ENCODE assay signal across 7 mouse cellular contexts in genomic region chr2:131159938-131160581, GRCm38 (mm10). TPM values are rescaled to one million over a fixed set of nuclear protein-coding genes. Genes with fewer than 3 reads are reported as not detected.
DNase-seq lines count a peak whose midpoint lies in the region; ATAC-seq and TF ChIP-seq lines count a peak whose summit lies in the region.

1700037H04Rik (minus strand) TSS chr2:131160081.

- peak; percentile 55; the same call in 1 of the 2 replicates for TF ChIP-seq POLR2A in small intestine, adult 2 months (IDR thresholded peaks at IDR 0.05; ENCODE audit: low read depth, low read length)

- peak; percentile 96 for DNase-seq in adrenal gland, postnatal 10 days
- DNase-seq in embryonic facial prominence, embryonic 10.5 days (ENCODE audit: low spot score): peak; percentile 98
- DNase-seq in gonadal fat pad, adult 2 months (ENCODE audit: low read depth): peak; percentile 69
- DNase-seq in left cerebral cortex, postnatal 4 days: peak; percentile 98

- H3K4me2 ChIP-seq in intestine, postnatal 0 days (replicated peaks; ENCODE audit: low read depth): peak within 1 kb of the TSS; percentile 96
- peak within 1 kb of the TSS; percentile 93 for H3K4me2 ChIP-seq in midbrain, embryonic 12.5 days (replicated peaks)

- intact Hi-C loops in left cerebral cortex, postnatal 4 days (cut with DNase I): no loop called here

- H3K27me3 ChIP-seq in embryonic facial prominence, embryonic 10.5 days (replicated peaks; ENCODE audit: low read depth, poor library complexity, severe bottlenecking): no peaks in the 10 kb centered on the region; the same call in 1 of the 2 replicates
- H3K27me3 ChIP-seq in intestine, postnatal 0 days (replicated peaks; ENCODE audit: control insufficient read depth, insufficient read depth, low read length): no peaks in the 10 kb centered on the region
- no peaks in the 10 kb centered on the region; the same call in 1 of the 2 replicates for H3K27me3 ChIP-seq in midbrain, embryonic 12.5 days
- no peaks in the 10 kb centered on the region for H3K27me3 ChIP-seq in small intestine, adult 2 months (ENCODE audit: control insufficient read depth, insufficient read depth, low read length)

- peak; percentile 91 for ATAC-seq in intestine, postnatal 0 days
- ATAC-seq in midbrain, embryonic 12.5 days (ENCODE audit: low FRiP score, low read depth): peak; percentile 97

- no peak for TF ChIP-seq CTCF in intestine, postnatal 0 days (IDR thresholded peaks at IDR 0.05; ENCODE audit: low read depth)
- no peak for TF ChIP-seq CTCF in small intestine, adult 2 months (IDR thresholded peaks at IDR 0.05; ENCODE audit: extremely low read depth, insufficient read length, insufficient replicate concordance, low read depth, low read length)

- peak within 1 kb of the TSS; percentile 95 for H3K27ac ChIP-seq in embryonic facial prominence, embryonic 10.5 days (replicated peaks)
- H3K27ac ChIP-seq in intestine, postnatal 0 days (ENCODE audit: low read depth, low read length): peak within 1 kb of the TSS; percentile 86
- H3K27ac ChIP-seq in midbrain, embryonic 12.5 days (replicated peaks): peak within 1 kb of the TSS; percentile 96
- peak within 1 kb of the TSS; percentile 67 for H3K27ac ChIP-seq in small intestine, adult 2 months (ENCODE audit: insufficient read depth, low read depth, low read length)

- H3K36me3 ChIP-seq in embryonic facial prominence, embryonic 10.5 days (replicated peaks): peaks cover 11% of the 10 kb centered on the region
- H3K36me3 ChIP-seq in intestine, postnatal 0 days (ENCODE audit: control insufficient read depth, insufficient read depth): no peaks in the 10 kb centered on the region
- 0 out of 2 replicates have a peak, but pooled peaks cover 6% of the 10 kb centered on the region for H3K36me3 ChIP-seq in midbrain, embryonic 12.5 days
- H3K36me3 ChIP-seq in small intestine, adult 2 months (ENCODE audit: control insufficient read depth, insufficient read depth, low read length): no peaks in the 10 kb centered on the region

- H3K4me1 ChIP-seq in embryonic facial prominence, embryonic 10.5 days: peaks cover 31% of the 10 kb centered on the region
- no peaks in the 10 kb centered on the region; the same call in none of the 2 replicates for H3K4me1 ChIP-seq in intestine, postnatal 0 days (replicated peaks; ENCODE audit: control insufficient read depth, insufficient read depth, low read length)
- peaks cover 31% of the 10 kb centered on the region for H3K4me1 ChIP-seq in midbrain, embryonic 12.5 days
- H3K4me1 ChIP-seq in small intestine, adult 2 months (ENCODE audit: control insufficient read depth, insufficient read depth, insufficient read length, low read length): peaks cover 4% of the 10 kb centered on the region

- peak within 1 kb of the TSS; percentile 62 for H3K9ac ChIP-seq in intestine, postnatal 0 days (ENCODE audit: low read depth, low read length)
- H3K9ac ChIP-seq in midbrain, embryonic 12.5 days (replicated peaks): peak within 1 kb of the TSS; percentile 84

- H3K9me3 ChIP-seq in embryonic facial prominence, embryonic 10.5 days: peaks cover 3% of the 10 kb centered on the region; the same call in 1 of the 2 replicates
- H3K9me3 ChIP-seq in intestine, postnatal 0 days (ENCODE audit: control insufficient read depth): no peaks in the 10 kb centered on the region
- no peaks in the 10 kb centered on the region for H3K9me3 ChIP-seq in midbrain, embryonic 12.5 days

- H3K4me3 ChIP-seq in embryonic facial prominence, embryonic 10.5 days: peak within 1 kb of the TSS; percentile 77
- peak within 1 kb of the TSS; percentile 70 for H3K4me3 ChIP-seq in intestine, postnatal 0 days (ENCODE audit: low read depth, low read length)
- peak within 1 kb of the TSS; percentile 79 for H3K4me3 ChIP-seq in midbrain, embryonic 12.5 days
- peak within 1 kb of the TSS; percentile 78 for H3K4me3 ChIP-seq in small intestine, adult 2 months (ENCODE audit: low read depth, low read length)

- whole genome bisulfite sequencing in embryonic facial prominence, embryonic 10.5 days: under 1% methylated on average over 54 of the region's 54 CpGs
- WGBS in intestine, postnatal 0 days: under 1% methylated on average over 54 of the region's 54 CpGs
- under 1% methylated on average over 54 of the region's 54 CpGs for WGBS in midbrain, embryonic 12.5 days
- WGBS in small intestine, adult 2 months: under 1% methylated on average over 54 of the region's 54 CpGs

RNA-seq across cellular contexts. Expression of gene 1700037H04Rik, which starts in this region (rescaled TPM):
- 10 to 100 TPM; 82.0 to 96.4 TPM for total RNA-seq in adrenal gland, postnatal 10 days (2021)
- polyA plus RNA-seq in embryonic facial prominence, embryonic 10.5 days (2016; fragmentation: Nextera tagmentation; extraction: Ambion mirVana): 115 and 119 TPM in 2 replicates
- polyA plus RNA-seq in gonadal fat pad, adult 2 months (2012; rRNA removed): 117 and 168 TPM in 2 replicates
- polyA plus RNA-seq in intestine, postnatal 0 days (2015; fragmentation: Nextera tagmentation; extraction: Ambion mirVana): 145 and 164 TPM in 2 replicates
- total RNA-seq in left cerebral cortex, postnatal 4 days (2021): 10 to 100 TPM; 57.3 to 59.2 TPM
- 92.2 and 98.3 TPM in 2 replicates for polyA plus RNA-seq in midbrain, embryonic 12.5 days (2016; fragmentation: Nextera tagmentation; extraction: Ambion mirVana)
- polyA plus RNA-seq in small intestine, adult 2 months (2012; rRNA removed): 52.3 and 57.2 TPM in 2 replicates

Comparison
In these comparisons a context has a peak if more than half of its experiments do, and no peak if none do; other contexts are left out.
1. Peak in every context shown above with its lines: DNase-seq, ATAC-seq, H3K4me3 ChIP-seq and H3K27ac ChIP-seq.